Mouse (Mus musculus) stomach, embryonic 15.5 days (tissue): ENCODE measurements around the gene Vac14. TPM values are rescaled to one million over a fixed set of nuclear protein-coding genes. Genes with fewer than 3 reads are reported as not detected.

ENCODE experiments used
- ATAC-seq: fragments of 200-750 bp; cut with Nextera tagmentation; 2 replicates; pipeline ENCODE4 v1.8.0; 2017; ENCODE audit warnings: low read depth, moderate number of reproducible peaks, moderate TSS enrichment; ENCODE audit not compliant: insufficient read depth, low FRiP score
- H3K27ac ChIP-seq: fragments of 300-500 bp; sonication (generic); 2 replicates; pipeline ENCODE4 v1.5.1; 2015; ENCODE audit warnings: mild to moderate bottlenecking, inconsistent platforms
- H3K27me3 ChIP-seq: fragments of 300-500 bp; sonication (generic); replicated peaks from 2 replicates; pipeline ENCODE4 v1.6.1; 2015; ENCODE audit warnings: inconsistent platforms
- H3K36me3 ChIP-seq: fragments of 300-500 bp; sonication (generic); 2 replicates; pipeline ENCODE4 v1.6.1; 2015; ENCODE audit warnings: inconsistent platforms
- H3K4me1 ChIP-seq: fragments of 300-500 bp; sonication (generic); 2 replicates; pipeline ENCODE4 v1.6.1; 2015; ENCODE audit warnings: inconsistent platforms
- H3K4me2 ChIP-seq: fragments of 300-500 bp; sonication (generic); 2 replicates; pipeline ENCODE4 v1.6.1; 2015; ENCODE audit warnings: mild to moderate bottlenecking, inconsistent platforms
- H3K4me3 ChIP-seq: fragments of 300-500 bp; sonication (generic); replicated peaks from 2 replicates; pipeline ENCODE4 v1.5.1; 2015; ENCODE audit warnings: inconsistent platforms
- H3K9ac ChIP-seq: fragments of 300-500 bp; sonication (generic); 2 replicates; pipeline ENCODE4 v1.6.1; 2015; ENCODE audit warnings: inconsistent platforms
- H3K9me3 ChIP-seq: fragments of 300-500 bp; sonication (generic); 2 replicates; pipeline ENCODE4 v1.6.1; 2016; ENCODE audit warnings: inconsistent platforms
- whole genome bisulfite sequencing: fragments of 180-500 bp; shearing (Covaris S2); methylation state at CpG from one replicate; pipeline ENCODE4 v1.1.7; 2015; 5-methylcytosine and 5-hydroxymethylcytosine counted together
- polyA plus RNA-seq: library from polyadenylated mRNA; unstranded; fragments of >200 nt; fragmentation: Nextera tagmentation; extraction: Ambion mirVana; gene quantifications from 2 replicates; pipeline ENCODE4 v1.2.1, GENCODE M21; 2015

Gene Vac14
- polyA plus RNA-seq, 1 experiment from 2014 or later, result 16.4 TPM

GRCm38 (mm10) chr8:110630079-110630478, 11.7 kb downstream of the Vac14 start:
- Histone ChIP-seq H3K4me3 (no peak overlapping the region), H3K27me3 (no peaks in the 10 kb centered on the region), H3K4me1 (peaks cover 19% of the 10 kb centered on the region; the same call in 1 of the 2 replicates), H3K4me2 (no peak overlapping the region), H3K36me3 (peaks cover 17% of the 10 kb centered on the region), H3K9ac (no peak overlapping the region), H3K27ac (peak overlapping the region; percentile 48; the same call in 1 of the 2 replicates), H3K9me3 (no peaks in the 10 kb centered on the region)
- ATAC-seq, result no peak
- WGBS, result 68% methylated on average over 3 of the region's 3 CpGs

- ATAC-seq, result peak; percentile 73; the same call in 1 of the 2 replicates
- peak overlapping the region; percentile 39 for H3K4me2 ChIP-seq
- peak overlapping the region; percentile 89 for H3K27ac ChIP-seq
- WGBS, result 55% methylated on average over 8 of the region's 8 CpGs
- H3K4me3 ChIP-seq, result peak overlapping the region; percentile 16; the same call in 1 of the 2 replicates
- peaks cover 19% of the 10 kb centered on the region; the same call in 1 of the 2 replicates for H3K4me1 ChIP-seq
- H3K9ac ChIP-seq, result no peak overlapping the region
- H3K27me3 ChIP-seq, result no peaks in the 10 kb centered on the region
- peaks cover 17% of the 10 kb centered on the region for H3K36me3 ChIP-seq
- no peaks in the 10 kb centered on the region for H3K9me3 ChIP-seq
These were observed 12.2 kb downstream of the Vac14 start for GRCm38 (mm10) chr8:110630571-110631071.

- no peak for ATAC-seq
- Histone ChIP-seq H3K36me3 (peaks cover 17% of the 10 kb centered on the region), H3K4me3 (peak overlapping the region; percentile 16; the same call in 1 of the 2 replicates), H3K4me2 (peak overlapping the region; percentile 39), H3K4me1 (peaks cover 19% of the 10 kb centered on the region; the same call in 1 of the 2 replicates), H3K27ac (peak overlapping the region; percentile 89), H3K9ac (no peak overlapping the region), H3K27me3 (no peaks in the 10 kb centered on the region), H3K9me3 (no peaks in the 10 kb centered on the region)
- WGBS, result 90% methylated on average over 7 of the region's 7 CpGs
These were observed 12.8 kb downstream of the Vac14 start for GRCm38 (mm10) chr8:110631201-110631600.

- no peak overlapping the region for H3K4me3 ChIP-seq
- no peaks in the 10 kb centered on the region for H3K9me3 ChIP-seq
- peaks cover 17% of the 10 kb centered on the region for H3K36me3 ChIP-seq
- no peak overlapping the region for H3K27ac ChIP-seq
- 93% methylated on average over 3 of the region's 3 CpGs for WGBS
- no peak overlapping the region for H3K9ac ChIP-seq
- H3K4me2 ChIP-seq, result no peak overlapping the region
- peaks cover 19% of the 10 kb centered on the region; the same call in 1 of the 2 replicates for H3K4me1 ChIP-seq
- H3K27me3 ChIP-seq, result no peaks in the 10 kb centered on the region
- ATAC-seq, result no peak
These were observed 15.4 kb downstream of the Vac14 start for GRCm38 (mm10) chr8:110633814-110634213.

- no peak for ATAC-seq
- H3K4me2 ChIP-seq, result no peak overlapping the region
These were observed 17.8 kb downstream of the Vac14 start for GRCm38 (mm10) chr8:110636182-110636581.

GRCm38 (mm10) chr8:110642331-110642730, 23.9 kb downstream of the Vac14 start:
- Histone ChIP-seq H3K9me3 (no peaks in the 10 kb centered on the region), H3K27ac (no peak overlapping the region), H3K9ac (no peak overlapping the region), H3K4me3 (no peak overlapping the region), H3K27me3 (no peaks in the 10 kb centered on the region), H3K4me2 (no peak overlapping the region), H3K36me3 (no peaks in the 10 kb centered on the region; the same call in 1 of the 2 replicates), H3K4me1 (no peaks in the 10 kb centered on the region)
- WGBS, result 88% methylated on average over 5 of the region's 5 CpGs
- ATAC-seq, result no peak

More at GRCm38 (mm10) chr8:110636182-110636581, 17.8 kb downstream of the Vac14 start:
- WGBS, result 90% methylated on average over 6 of the region's 6 CpGs
- no peak overlapping the region for H3K27ac ChIP-seq
- 0 out of 2 replicates have a peak, but pooled peaks cover 2% of the 10 kb centered on the region for H3K4me1 ChIP-seq
- H3K27me3 ChIP-seq, result no peaks in the 10 kb centered on the region
- H3K9ac ChIP-seq, result no peak overlapping the region
- no peaks in the 10 kb centered on the region for H3K9me3 ChIP-seq
- H3K36me3 ChIP-seq, result peaks cover 17% of the 10 kb centered on the region
- no peak overlapping the region for H3K4me3 ChIP-seq

- no peaks in the 10 kb centered on the region; the same call in 1 of the 2 replicates for H3K36me3 ChIP-seq
- H3K4me2 ChIP-seq, result no peak overlapping the region
- no peak overlapping the region for H3K4me3 ChIP-seq
- no peaks in the 10 kb centered on the region for H3K9me3 ChIP-seq
- H3K27me3 ChIP-seq, result no peaks in the 10 kb centered on the region
- 76% methylated on average over 4 of the region's 4 CpGs for WGBS
- H3K27ac ChIP-seq, result no peak overlapping the region
- ATAC-seq, result no peak; the same call in 1 of the 2 replicates
- no peak overlapping the region for H3K9ac ChIP-seq
- no peaks in the 10 kb centered on the region for H3K4me1 ChIP-seq
These were observed 24.8 kb downstream of the Vac14 start for GRCm38 (mm10) chr8:110643177-110643576.

- Histone ChIP-seq H3K9ac (no peak overlapping the region), H3K4me1 (no peaks in the 10 kb centered on the region), H3K27me3 (no peaks in the 10 kb centered on the region), H3K36me3 (peaks cover 4% of the 10 kb centered on the region; the same call in 1 of the 2 replicates), H3K4me2 (no peak overlapping the region), H3K9me3 (no peaks in the 10 kb centered on the region), H3K4me3 (no peak overlapping the region), H3K27ac (no peak overlapping the region)
- WGBS, result 80% methylated on average over 4 of the region's 4 CpGs
- ATAC-seq, result no peak
These were observed 26.0 kb downstream of the Vac14 start for GRCm38 (mm10) chr8:110644422-110644821.

GRCm38 (mm10) chr8:110644901-110645300, 26.5 kb downstream of the Vac14 start:
- no peak for ATAC-seq
- no peaks in the 10 kb centered on the region for H3K9me3 ChIP-seq
- peaks cover 7% of the 10 kb centered on the region; the same call in 1 of the 2 replicates for H3K36me3 ChIP-seq
- H3K9ac ChIP-seq, result no peak overlapping the region
- H3K27me3 ChIP-seq, result no peaks in the 10 kb centered on the region
- H3K27ac ChIP-seq, result no peak overlapping the region
- no peak overlapping the region for H3K4me3 ChIP-seq
- H3K4me1 ChIP-seq, result no peaks in the 10 kb centered on the region
- WGBS, result 83% methylated on average over 2 of the region's 2 CpGs
- H3K4me2 ChIP-seq, result no peak overlapping the region

- 83% methylated on average over 3 of the region's 3 CpGs for WGBS
- Histone ChIP-seq H3K4me3 (no peak overlapping the region), H3K27me3 (no peaks in the 10 kb centered on the region), H3K27ac (no peak overlapping the region), H3K36me3 (peaks cover 7% of the 10 kb centered on the region; the same call in 1 of the 2 replicates), H3K9ac (no peak overlapping the region), H3K4me1 (no peaks in the 10 kb centered on the region), H3K9me3 (no peaks in the 10 kb centered on the region), H3K4me2 (no peak overlapping the region)
- no peak for ATAC-seq
These were observed 27.0 kb downstream of the Vac14 start for GRCm38 (mm10) chr8:110645340-110645739.

GRCm38 (mm10) chr8:110646064-110646463, 27.7 kb downstream of the Vac14 start:
- Histone ChIP-seq H3K9ac (no peak overlapping the region), H3K4me1 (no peaks in the 10 kb centered on the region), H3K36me3 (peaks cover 7% of the 10 kb centered on the region; the same call in 1 of the 2 replicates), H3K4me3 (no peak overlapping the region), H3K9me3 (no peaks in the 10 kb centered on the region), H3K4me2 (no peak overlapping the region), H3K27me3 (no peaks in the 10 kb centered on the region), H3K27ac (no peak overlapping the region)
- 32% methylated on average over 6 of the region's 6 CpGs for WGBS
- peak; percentile 53; the same call in 1 of the 2 replicates for ATAC-seq

GRCm38 (mm10) chr8:110648577-110648976, 30.2 kb downstream of the Vac14 start:
- H3K27ac ChIP-seq, result no peak overlapping the region
- no peaks in the 10 kb centered on the region for H3K27me3 ChIP-seq
- H3K9me3 ChIP-seq, result no peaks in the 10 kb centered on the region
- no peak overlapping the region for H3K4me3 ChIP-seq
- H3K9ac ChIP-seq, result no peak overlapping the region
- no peak overlapping the region for H3K4me2 ChIP-seq
- peaks cover 10% of the 10 kb centered on the region for H3K36me3 ChIP-seq
- no peak for ATAC-seq
- H3K4me1 ChIP-seq, result no peaks in the 10 kb centered on the region
- 88% methylated on average over 3 of the region's 3 CpGs for WGBS
